9 mouse cellular contexts compared by ENCODE assay signal in the genomic region with DNA sequence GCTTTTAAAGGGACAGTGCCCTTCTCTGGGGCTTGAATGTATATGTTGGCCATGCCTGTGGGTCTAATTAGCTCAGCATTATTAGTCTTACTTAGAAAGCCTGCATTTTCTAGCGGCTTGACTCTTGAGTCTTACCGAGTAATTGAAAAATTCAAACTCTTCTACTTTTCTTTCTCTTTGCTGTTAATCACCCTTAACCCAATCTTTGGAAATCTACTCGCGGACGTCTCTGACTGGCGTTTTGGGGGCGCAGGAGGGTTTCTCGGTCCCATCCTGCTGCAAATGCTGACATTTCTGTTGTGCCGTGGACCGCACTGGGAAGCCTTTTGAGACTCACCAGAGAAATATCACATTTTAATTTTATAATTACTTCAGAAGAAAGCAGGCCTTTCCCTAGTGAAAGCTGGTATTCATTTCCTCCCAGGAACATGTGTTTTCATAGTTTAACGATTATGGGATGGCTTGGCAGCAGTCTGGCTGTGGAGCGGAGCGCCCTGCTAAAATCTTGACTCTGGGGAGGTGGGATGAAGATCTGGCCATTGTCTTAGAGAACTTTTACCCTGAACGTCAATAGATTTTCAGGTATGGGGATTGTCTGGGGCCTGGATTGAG.
DNase-seq lines count a peak whose midpoint lies in the region; ATAC-seq and TF ChIP-seq lines count a peak whose summit lies in the region.
"Had no signal": no experiment of that assay in that cellular context is flagged by ENCODE, and none has a peak within 500 bp of the region (broad histone marks: within the 10 kb centered on the region; RNA-seq: fewer than 3 reads in every experiment).

No protein-coding gene starts in this region.

- H3K36me3 ChIP-seq in heart, embryonic 15.5 days, result no peaks in the 10 kb centered on the region
- no peaks in the 10 kb centered on the region for H3K36me3 ChIP-seq in liver, embryonic 14.5 days (replicated peaks; ENCODE audit: control insufficient read depth, insufficient read depth, low read depth)

- no peak overlapping the region for H3K4me3 ChIP-seq in heart, embryonic 15.5 days
- no peak overlapping the region for H3K4me3 ChIP-seq in liver, embryonic 14.5 days (ENCODE audit: insufficient read depth in 1 of 2, low read depth in 2 of 2, low read length in 2 of 2)

- H3K27me3 ChIP-seq in heart, embryonic 15.5 days, result no peaks in the 10 kb centered on the region
- no peaks in the 10 kb centered on the region for H3K27me3 ChIP-seq in liver, embryonic 14.5 days (ENCODE audit: control insufficient read depth, insufficient read depth, low read length)

- peaks cover 67% of the 10 kb centered on the region for H3K4me1 ChIP-seq in heart, embryonic 15.5 days (replicated peaks)
- no peaks in the 10 kb centered on the region; a peak in 1 of 4 replicates for H3K4me1 ChIP-seq in liver, embryonic 14.5 days (replicated peaks; ENCODE audit: control insufficient read depth in 2 of 2, insufficient read depth in 2 of 2, low read length in 1 of 2)

- DNase-seq in embryo, embryonic 10 days (ENCODE audit: low spot score), result peak; percentile 19
- DNase-seq in embryo, embryonic 10.5 days (ENCODE audit: low spot score), result no peak
- DNase-seq in Muller cell, postnatal 12 days (ENCODE audit: inconsistent ontology term), result peak; percentile 58
- DNase-seq in liver, embryonic 14.5 days (ENCODE audit: low read depth in 3 of 3, low spot score in 3 of 3), result no peak
- no peak for DNase-seq in frontal cortex, postnatal 10 days (ENCODE audit: low spot score in 2 of 2)
- no peak for DNase-seq in gastrocnemius, postnatal 36 days
- DNase-seq: lung, adult 2 months had no signal

- ATAC-seq in heart, embryonic 15.5 days (replicated peaks; ENCODE audit: insufficient number of reproducible peaks, insufficient read depth, low FRiP score, low read depth), result no peak
- ATAC-seq in liver, embryonic 14.5 days (ENCODE audit: insufficient read depth), result no peak
- ATAC-seq in inflammation-experienced regulatory T-cells, adult 6 months, result no peak

- TF ChIP-seq EP300 in liver, embryonic 14.5 days (IDR thresholded peaks at IDR 0.05; ENCODE audit: low read depth), result no peak

- H3K27ac ChIP-seq in heart, embryonic 15.5 days, result peak overlapping the region; percentile 77
- H3K27ac ChIP-seq in liver, embryonic 14.5 days, result no peak overlapping the region

- TF ChIP-seq CTCF in liver, embryonic 14.5 days (IDR thresholded peaks at IDR 0.05; ENCODE audit: low read depth), result no peak

- H3K9me3 ChIP-seq in heart, embryonic 15.5 days (replicated peaks), result no peaks in the 10 kb centered on the region
- no peaks in the 10 kb centered on the region for H3K9me3 ChIP-seq in liver, embryonic 14.5 days (ENCODE audit: control insufficient read depth, low read length)

- WGBS in heart, embryonic 15.5 days, result 65% methylated on average over 14 of the region's 14 CpGs
- WGBS in liver, embryonic 14.5 days (ENCODE audit: insufficient replicate concordance), result 69% methylated on average over 14 of the region's 14 CpGs

- H3K9ac ChIP-seq in heart, embryonic 15.5 days, result peak overlapping the region; percentile 57; the same call in 1 of the 2 replicates
- no peak overlapping the region; the same call in 1 of the 2 replicates for H3K9ac ChIP-seq in liver, embryonic 14.5 days (replicated peaks)

- intact Hi-C loops in gastrocnemius, postnatal 36 days (cut with DNase I), result no loop called here

- peak overlapping the region; percentile 61; the same call in 1 of the 2 replicates for H3K4me2 ChIP-seq in heart, embryonic 15.5 days
- peak overlapping the region; percentile 47; the same call in 1 of the 2 replicates for H3K4me2 ChIP-seq in liver, embryonic 14.5 days (ENCODE audit: low read depth)

Comparison
In these comparisons a context has a peak if more than half of its experiments do, and no peak if none do; other contexts are left out.
1. DNase-seq: peak in embryo, embryonic 10 days (single experiment) and Muller cell, postnatal 12 days (single experiment); none in embryo, embryonic 10.5 days (single experiment), liver, embryonic 14.5 days (0 of 3), frontal cortex, postnatal 10 days (0 of 2) and gastrocnemius, postnatal 36 days (0 of 2).